Mouse (Mus musculus) layer of hippocampus, postnatal 14 days (tissue): ENCODE measurements at regions not wholly inside any gene's neighbourhood (a gene's known extent, or its start where the extent isn't known, plus 50 kb on each side); places are given as distances from the start of the nearest gene placed in this dataset.
A peak's percentile ranks its signal among the peaks of the same experiment; 100 is the strongest.

Experiments
- DNase-seq, 2 experiments: peaks; one replicate each; pipeline ENCODE4 v3.0.0; 2021 to 2022; ENCODE audit warnings: low spot score in 2 of 2, mixed read lengths in 1 of 2

GRCm38 (mm10) chr8:34571736-34572135, 460.2 kb upstream of the Gm10131 start:
- no peak for DNase-seq

GRCm38 (mm10) chr8:34562278-34562677, 450.7 kb upstream of the Gm10131 start:
- DNase-seq: no peak

GRCm38 (mm10) chr8:34549786-34550185, 438.2 kb upstream of the Gm10131 start:
- DNase-seq: no peak

GRCm38 (mm10) chr8:34546815-34547214, 435.3 kb upstream of the Gm10131 start:
- DNase-seq: no peak

GRCm38 (mm10) chr8:34542361-34543038, 431.0 kb upstream of the Gm10131 start:
- DNase-seq: no peak

- DNase-seq: no peak
Measured at GRCm38 (mm10) chr8:34539232-34539631, 427.7 kb upstream of the Gm10131 start.

DNA sequence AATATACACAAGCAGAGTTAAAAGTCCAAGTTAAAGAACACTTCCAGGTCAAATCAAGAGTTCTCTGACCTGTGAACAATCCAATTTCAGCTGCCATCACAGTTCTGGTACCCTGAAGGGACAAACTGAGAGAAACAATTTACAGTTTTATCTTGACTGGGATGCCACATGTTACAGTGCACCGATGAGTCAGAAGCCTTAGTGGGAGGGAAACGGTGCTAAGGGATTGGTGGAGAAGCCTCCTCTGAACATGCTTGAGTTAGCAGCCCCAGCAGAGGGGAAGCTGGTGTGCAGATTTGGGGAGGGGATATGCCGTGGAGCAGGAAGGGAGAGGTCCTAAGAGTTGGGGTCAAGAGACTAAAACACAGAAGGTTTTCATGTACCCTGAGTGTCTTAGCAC, 423.9 kb upstream of the Gm10131 start:
- DNase-seq: no peak

DNA sequence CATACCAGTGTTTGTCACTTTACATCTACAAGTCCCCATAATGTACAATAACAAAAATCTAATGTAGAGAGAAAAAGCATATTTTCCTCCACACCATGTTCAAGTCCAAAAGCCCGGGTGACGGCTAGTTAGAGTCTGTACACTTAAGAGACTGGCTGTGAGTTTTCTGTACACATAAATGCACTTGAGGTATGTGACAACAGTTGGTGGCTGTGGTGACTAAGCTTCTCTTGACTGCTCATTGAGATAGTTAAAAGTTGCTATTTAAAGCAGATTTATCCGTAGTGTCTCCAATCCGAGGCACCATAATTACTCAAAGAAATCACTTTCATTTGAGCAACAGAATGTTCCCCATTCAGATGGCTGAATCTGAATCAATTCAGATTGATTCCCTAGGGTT, 421.9 kb upstream of the Gm10131 start:
- DNase-seq: no peak

DNA sequence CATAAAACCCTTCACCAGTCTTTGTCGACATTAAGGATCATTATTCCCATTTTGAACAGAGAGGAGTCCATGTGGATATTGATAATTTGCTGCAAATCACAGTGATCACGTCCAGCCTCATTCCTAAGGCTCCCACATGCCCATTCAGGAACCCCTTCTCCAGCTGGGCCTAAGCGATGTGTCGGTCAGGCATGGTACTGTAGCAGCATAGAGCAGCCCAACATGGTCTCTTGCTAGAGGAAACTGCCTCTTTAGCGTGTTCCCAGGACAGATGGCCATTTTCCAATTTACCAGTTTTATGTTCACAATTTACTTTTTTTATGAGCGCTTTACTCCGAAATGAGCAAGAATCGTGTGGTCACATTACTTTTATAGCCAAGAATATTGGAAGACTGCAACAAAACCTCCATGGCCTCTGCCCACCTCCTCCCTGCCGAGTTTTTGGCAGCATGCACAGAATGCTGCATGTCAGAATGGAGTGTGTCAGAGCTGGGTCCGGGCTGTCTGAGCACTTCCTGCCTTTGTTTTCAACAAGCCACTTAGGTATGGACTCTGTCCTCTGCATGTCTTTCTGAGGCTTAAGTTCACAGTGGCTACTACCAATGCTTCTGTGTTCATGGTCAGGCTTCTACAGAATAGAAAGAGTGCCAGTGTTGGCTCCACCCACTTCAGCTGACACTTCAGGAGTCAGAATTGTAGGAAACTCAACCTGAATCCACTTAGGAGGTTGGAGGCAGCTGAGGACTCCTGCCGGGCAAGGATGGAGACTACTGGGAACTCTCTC, 419.6 kb upstream of the Gm10131 start:
- no peak for DNase-seq

DNA sequence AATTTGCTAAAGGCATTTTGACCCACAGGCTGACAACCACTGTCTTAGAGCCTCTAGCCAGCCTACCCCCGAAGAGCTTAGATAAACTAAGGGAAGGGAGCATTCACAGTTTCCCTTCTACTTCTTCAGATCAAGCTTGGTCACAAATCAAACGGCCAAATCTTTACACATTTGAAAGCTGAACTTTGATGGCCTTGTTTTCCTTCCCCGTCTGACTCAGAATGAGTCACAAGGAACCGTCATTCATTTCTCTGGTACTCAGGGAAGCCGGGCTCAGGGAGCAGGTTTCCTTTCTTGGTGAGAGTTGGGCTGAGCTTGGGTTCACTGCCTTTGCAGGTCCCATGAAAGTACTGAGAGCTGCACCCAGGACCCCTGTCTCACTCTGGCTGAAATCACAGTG, 418.5 kb upstream of the Gm10131 start:
- DNase-seq: no peak

- no peak for DNase-seq
Measured at GRCm38 (mm10) chr8:34529452-34529851, 417.9 kb upstream of the Gm10131 start.

GRCm38 (mm10) chr8:34528213-34528612, 416.7 kb upstream of the Gm10131 start:
- DNase-seq: no peak

GRCm38 (mm10) chr8:34525231-34525630, 413.7 kb upstream of the Gm10131 start:
- peak in 1 of 2 experiments; percentile 10 for DNase-seq

DNA sequence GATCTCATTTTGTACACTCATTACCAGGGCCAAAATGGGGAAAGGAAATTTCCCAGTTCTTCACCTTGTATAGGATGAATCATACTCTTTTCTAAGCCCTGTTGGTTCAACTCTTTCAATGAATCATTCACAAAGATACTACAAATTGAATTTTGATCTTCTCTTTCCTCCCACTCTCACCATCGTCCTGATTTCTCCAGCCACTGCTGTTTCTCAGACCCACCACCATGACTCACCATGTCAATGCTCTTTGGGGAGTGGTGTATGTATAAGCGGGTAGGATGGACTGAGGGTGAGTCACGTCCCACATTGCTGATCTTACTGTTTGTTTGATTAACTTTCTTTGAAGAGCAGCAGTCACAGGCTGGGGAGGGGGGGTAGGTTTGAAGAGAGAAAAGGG, 412.3 kb upstream of the Gm10131 start:
- no peak for DNase-seq

- DNase-seq: no peak
Measured at GRCm38 (mm10) chr8:34521316-34521715, 409.8 kb upstream of the Gm10131 start.

DNA sequence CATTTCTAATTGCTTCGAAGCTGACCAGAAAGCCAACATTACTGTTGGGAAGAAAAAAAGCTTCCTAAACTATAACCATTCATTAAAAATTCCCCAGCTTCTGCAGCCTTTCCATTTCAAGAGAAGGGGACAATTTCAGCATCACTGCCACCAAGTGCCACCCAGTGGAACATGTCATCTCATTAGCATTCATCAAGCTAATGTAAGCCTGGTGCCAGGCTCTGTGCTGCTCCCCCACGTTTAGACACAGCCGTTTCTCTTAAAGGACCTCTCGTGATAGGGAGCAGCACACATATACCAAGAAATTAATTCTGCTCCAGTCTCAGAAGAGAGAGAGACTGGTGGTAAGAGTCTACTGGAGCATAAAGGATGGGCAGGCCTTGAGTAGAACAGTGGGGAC, 409.1 kb upstream of the Gm10131 start:
- DNase-seq: peak in 1 of 2 experiments; percentile 22

DNA sequence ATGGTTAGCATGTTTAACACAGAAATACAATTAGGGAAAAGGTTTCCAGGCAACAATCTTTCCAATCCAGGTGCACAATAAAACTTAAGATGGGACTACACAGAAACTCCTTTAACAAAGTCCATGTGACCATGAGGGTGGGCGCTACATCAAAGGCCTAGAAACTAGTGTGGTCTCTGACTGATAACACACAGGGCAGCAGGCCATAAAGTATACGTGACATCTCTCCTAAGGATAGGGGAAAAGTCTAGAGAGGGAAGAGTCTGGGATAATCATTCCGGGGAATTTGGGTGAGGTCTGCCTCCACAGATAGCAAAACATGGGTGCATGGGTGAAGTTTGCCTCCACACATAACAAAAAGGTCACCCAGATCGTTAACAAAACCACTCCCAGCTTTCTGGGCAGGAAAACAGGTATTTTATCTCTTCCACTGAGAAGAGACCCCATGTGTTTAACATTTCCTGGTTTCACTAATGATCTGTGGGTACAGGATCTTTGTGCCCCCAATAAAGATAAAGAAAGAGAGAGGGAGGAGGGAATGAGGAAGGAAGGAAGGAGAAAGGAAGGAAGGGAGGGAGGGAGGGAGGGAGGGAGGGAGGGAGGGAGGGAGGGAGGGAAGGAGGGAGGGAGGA, 402.0 kb upstream of the Gm10131 start:
- DNase-seq: no peak

DNA sequence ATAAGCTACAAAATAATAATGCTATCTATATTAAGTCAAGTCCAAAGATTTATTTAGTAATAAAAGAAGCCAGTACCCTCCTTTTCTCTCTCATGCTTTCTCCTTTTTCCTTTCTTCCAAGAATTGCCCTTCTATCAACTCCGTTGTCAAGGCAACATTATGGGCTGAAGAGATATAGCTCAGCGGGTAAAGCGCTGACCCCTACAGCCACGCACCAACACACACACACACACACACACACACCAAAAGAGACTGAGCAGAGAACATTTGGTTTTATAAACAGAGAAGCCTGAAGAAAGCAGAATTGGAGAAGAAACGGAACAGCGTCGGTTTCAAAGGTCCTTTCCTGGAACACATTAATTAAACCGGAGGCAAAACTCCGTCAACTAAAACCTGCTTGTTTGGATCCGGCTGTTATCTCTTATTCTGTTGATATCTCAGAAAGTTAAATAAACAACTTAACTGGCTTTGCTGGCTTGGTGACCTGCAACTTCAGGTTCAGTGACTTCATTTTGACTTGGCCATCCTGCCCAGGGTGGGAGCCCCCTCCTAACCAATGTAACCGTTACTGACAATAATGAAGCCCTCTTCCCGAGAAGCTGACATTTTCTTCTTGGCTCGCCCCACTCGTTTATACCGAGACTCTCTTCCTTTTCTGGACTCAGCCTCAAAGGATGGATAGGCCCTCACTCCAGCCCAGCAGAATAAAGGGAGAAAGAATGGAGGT, 394.5 kb upstream of the Gm10131 start:
- no peak for DNase-seq

DNA sequence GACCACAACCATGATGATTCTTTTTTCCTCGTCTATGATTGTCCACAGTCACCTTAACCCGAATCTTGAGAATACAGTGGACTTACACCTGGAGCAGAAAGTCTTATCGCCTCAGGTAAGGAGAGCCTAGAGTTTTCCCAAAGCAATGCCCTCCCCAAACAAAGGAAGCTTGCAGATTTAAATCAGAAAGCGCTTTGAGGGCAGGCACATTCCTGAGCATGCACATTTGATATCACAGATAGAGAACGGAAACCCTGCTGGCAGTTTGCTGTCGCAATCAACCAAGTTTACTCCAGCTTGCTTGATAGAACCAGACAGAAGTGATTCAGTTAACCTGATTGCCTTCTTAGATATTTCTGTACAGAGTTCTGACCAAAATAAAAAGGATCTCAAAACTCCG, 393.6 kb upstream of the Gm10131 start:
- DNase-seq: no peak

DNA sequence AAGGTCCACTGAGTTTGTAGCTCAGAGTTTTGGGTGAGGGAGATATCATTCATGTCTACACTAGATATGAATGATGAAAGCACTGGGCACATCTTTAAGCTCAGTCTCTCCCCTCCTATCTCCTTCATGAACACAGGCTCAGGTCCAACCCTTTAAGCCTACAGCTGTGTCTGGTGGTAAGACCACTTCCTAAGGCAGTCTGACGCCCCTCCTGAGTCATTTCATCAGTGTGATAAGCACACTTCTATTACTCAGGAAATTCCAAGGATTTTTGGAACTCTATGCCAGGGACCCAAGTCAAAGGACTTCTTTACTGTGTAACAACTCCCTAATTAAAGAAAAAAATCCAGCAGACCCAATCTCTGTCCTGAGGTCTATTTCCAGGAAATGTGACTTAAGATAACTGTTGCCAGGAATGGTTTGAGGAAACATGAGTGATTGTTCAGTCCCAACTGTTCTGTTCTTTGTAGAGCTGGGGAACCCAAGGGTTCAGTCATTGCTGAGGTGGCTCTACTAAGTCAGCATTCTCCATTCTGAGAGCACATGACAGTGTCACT, 391.1 kb upstream of the Gm10131 start:
- no peak for DNase-seq

DNA sequence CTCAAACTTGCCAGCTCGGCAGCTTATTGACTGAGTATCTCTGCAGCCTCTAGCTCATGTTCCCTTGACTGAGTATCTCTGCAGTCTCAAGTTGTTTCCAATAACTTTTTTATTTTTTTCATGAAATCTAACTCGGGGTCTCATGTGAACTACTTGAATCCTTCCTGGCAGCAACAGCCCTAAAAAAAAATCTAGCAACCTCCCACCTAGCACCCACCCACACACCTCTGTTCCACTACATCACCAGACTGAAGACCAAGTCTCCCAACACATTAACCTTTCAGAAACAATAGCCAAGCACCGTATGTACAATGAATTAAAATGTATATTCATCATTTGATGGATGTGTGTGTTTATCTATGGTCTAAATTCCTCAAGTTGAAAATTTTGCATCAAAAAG, 387.7 kb upstream of the Gm10131 start:
- DNase-seq: no peak
